Mouse (Mus musculus): ENCODE results near the gene A630089N07Rik. TPM values are rescaled to one million over a fixed set of nuclear protein-coding genes. Genes with fewer than 3 reads are reported as not detected.
A peak's percentile ranks its signal among the peaks of the same experiment; 100 is the strongest.
"Not testable (repeated sequence)": the region's sequence is repeated elsewhere in the genome, so short reads cannot be mapped to it uniquely, and the experiment has no call there.

A630089N07Rik gene
- 10.1 TPM for polyA plus RNA-seq (2021)

GRCm38 (mm10) chr16:98081889-98082818 is at the start of gene A630089N07Rik:
Gene A630089N07Rik, minus strand, starts transcription at chr16:98082450.
- POLR2A ChIA-PET; in situ Hi-C loops (cut with MboI; ENCODE audit: low pct_unique_long_range_greater_than_20kb); CTCF ChIA-PET: not testable (repeated sequence)

GRCm38 (mm10) chr16:98107109-98107508 is 24.9 kb upstream of the A630089N07Rik start:
- POLR2A ChIA-PET, result no interaction called here

More at GRCm38 (mm10) chr16:98081889-98082818, at the start of gene A630089N07Rik:
- DNase-seq (ENCODE audit: low read depth, low spot score) (peak; percentile 35), ATAC-seq (peak; percentile 100)
- not testable (repeated sequence) for H3K27me3 ChIP-seq

GRCm38 (mm10) chr16:98081550-98081888 is 731 bp downstream of the A630089N07Rik start:
- H3K27me3 ChIP-seq; DNase-seq (ENCODE audit: low read depth, low spot score); in situ Hi-C loops (cut with MboI; ENCODE audit: low pct_unique_long_range_greater_than_20kb); CTCF ChIA-PET; POLR2A ChIA-PET: not testable (repeated sequence)
- ATAC-seq, result peak; percentile 2

More at GRCm38 (mm10) chr16:98107109-98107508, 24.9 kb upstream of the A630089N07Rik start:
- CTCF ChIA-PET, result no interaction called here
- TF ChIP-seq CTCF (IDR thresholded peaks at IDR 0.05), result no peak
- no peak for ATAC-seq
- DNase-seq (ENCODE audit: low read depth, low spot score), result no peak
- in situ Hi-C loops (cut with MboI; ENCODE audit: low pct_unique_long_range_greater_than_20kb), result no loop called here
- no peaks in the 10 kb centered on the region for H3K27me3 ChIP-seq

- H3K27me3 ChIP-seq; in situ Hi-C loops (cut with MboI; ENCODE audit: low pct_unique_long_range_greater_than_20kb); POLR2A ChIA-PET; CTCF ChIA-PET; DNase-seq (ENCODE audit: low read depth, low spot score); ATAC-seq: not testable (repeated sequence)
Observed at GRCm38 (mm10) chr16:98081140-98081539, 1.1 kb downstream of the A630089N07Rik start.

- ATAC-seq; H3K27me3 ChIP-seq; DNase-seq (ENCODE audit: low read depth, low spot score); POLR2A ChIA-PET; in situ Hi-C loops (cut with MboI; ENCODE audit: low pct_unique_long_range_greater_than_20kb); CTCF ChIA-PET: not testable (repeated sequence)
Observed at GRCm38 (mm10) chr16:98079382-98079781, 2.9 kb downstream of the A630089N07Rik start.

GRCm38 (mm10) chr16:98041676-98042075 is 40.6 kb downstream of the A630089N07Rik start:
- DNase-seq (ENCODE audit: low read depth, low spot score) (no peak), ATAC-seq (peak; percentile 60)
- no peaks in the 10 kb centered on the region for H3K27me3 ChIP-seq
- ChIA-PET CTCF (interaction anchor here (1.0 to 1.3 kb wide), 3 partner anchors 16 to 28 kb away, joined by 3 to 4 read pairs (median 3); no protein-coding TSS in a partner anchor), POLR2A (no interaction called here)
- in situ Hi-C loops (cut with MboI; ENCODE audit: low pct_unique_long_range_greater_than_20kb), result no loop called here
- TF ChIP-seq CTCF (IDR thresholded peaks at IDR 0.05), result peak; percentile 64

- in situ Hi-C loops (cut with MboI; ENCODE audit: low pct_unique_long_range_greater_than_20kb); H3K27me3 ChIP-seq; POLR2A ChIA-PET; DNase-seq (ENCODE audit: low read depth, low spot score); ATAC-seq; CTCF ChIA-PET: not testable (repeated sequence)
Observed at GRCm38 (mm10) chr16:98034971-98035370, 47.3 kb downstream of the A630089N07Rik start.

- POLR2A ChIA-PET; DNase-seq (ENCODE audit: low read depth, low spot score); in situ Hi-C loops (cut with MboI; ENCODE audit: low pct_unique_long_range_greater_than_20kb); ATAC-seq; H3K27me3 ChIP-seq: not testable (repeated sequence)
- CTCF ChIA-PET, result interaction anchor here (1.5 kb wide), 1 partner anchor 15 kb away, joined by 3 read pairs; no protein-coding TSS in a partner anchor
Observed at GRCm38 (mm10) chr16:98026186-98026585, 56.1 kb downstream of the A630089N07Rik start.

GRCm38 (mm10) chr16:98022657-98023345 is 59.4 kb downstream of the A630089N07Rik start:
- in situ Hi-C loops (cut with MboI; ENCODE audit: low pct_unique_long_range_greater_than_20kb), result no loop called here
- ATAC-seq (no peak), DNase-seq (ENCODE audit: low read depth, low spot score) (peak; percentile 93)
- peak; percentile 64 for TF ChIP-seq CTCF (IDR thresholded peaks at IDR 0.05)
- ChIA-PET POLR2A (interaction anchor here (0.6 kb wide), 1 partner anchor 134 kb away, joined by 6 read pairs; no protein-coding TSS in a partner anchor), CTCF (interaction anchor here (0.9 kb wide), 1 partner anchor 19 kb away, joined by 4 read pairs; no protein-coding TSS in a partner anchor)
- H3K27me3 ChIP-seq, result no peaks in the 10 kb centered on the region

GRCm38 (mm10) chr16:98022081-98022480 is 60.2 kb downstream of the A630089N07Rik start:
- in situ Hi-C loops (cut with MboI; ENCODE audit: low pct_unique_long_range_greater_than_20kb), result no loop called here
- H3K27me3 ChIP-seq, result no peaks in the 10 kb centered on the region
- ChIA-PET POLR2A (interaction anchor here (0.7 kb wide), 1 partner anchor 166 kb away, joined by 3 read pairs; no protein-coding TSS in a partner anchor), CTCF (interaction anchor here (0.9 kb wide), 1 partner anchor 20 kb away, joined by 4 read pairs; no protein-coding TSS in a partner anchor)
- TF ChIP-seq CTCF (IDR thresholded peaks at IDR 0.05), result no peak
- DNase-seq (ENCODE audit: low read depth, low spot score) (no peak), ATAC-seq (no peak)

GRCm38 (mm10) chr16:97997383-97997731 is 84.9 kb downstream of the A630089N07Rik start:
- in situ Hi-C loops (cut with MboI; ENCODE audit: low pct_unique_long_range_greater_than_20kb); CTCF ChIA-PET; ATAC-seq; DNase-seq (ENCODE audit: low read depth, low spot score); POLR2A ChIA-PET; H3K27me3 ChIP-seq: not testable (repeated sequence)
